Mouse (Mus musculus) adrenal gland, postnatal 14 days (tissue): Measurements from ENCODE around the gene Sfrp4. TPM values are rescaled to one million over a fixed set of nuclear protein-coding genes. Genes with fewer than 3 reads are reported as not detected.
A peak's percentile ranks its signal among the peaks of the same experiment; 100 is the strongest.
"Not testable (repeated sequence)": the region's sequence is repeated elsewhere in the genome, so short reads cannot be mapped to it uniquely, and the experiment has no call there.

Experiments
- DNase-seq: peaks from one replicate; pipeline ENCODE4 v3.0.0; 2021; ENCODE audit warnings: mixed read lengths
- long read RNA-seq, 2 experiments: library from polyadenylated mRNA; stranded (forward); transcript quantifications; one replicate each; pipeline ENCODE4 v2.0.0; 2021
- total RNA-seq: library from RNA; stranded (reverse); gene quantifications from 2 replicates; pipeline ENCODE4 v1.2.3, GENCODE M21; 2021

Gene Sfrp4
- 2.8 and 3.7 TPM in 2 replicates for total RNA-seq
- long read RNA-seq, experiment 1, partial matches to known transcripts, result 0 of 3 reads
- long read RNA-seq, experiment 1, other reads (novel, unspliced or antisense), result 1 of 3 reads
- long read RNA-seq, experiment 2, full-length matches to known transcripts, result 2 of 2 reads
- long read RNA-seq, experiment 2, partial matches to known transcripts, result 0 of 2 reads
- long read RNA-seq, experiment 2, other reads (novel, unspliced or antisense), result 0 of 2 reads

- DNase-seq, result peak; percentile 67
Measured at GRCm38 (mm10) chr13:19622573-19623227, at the start of gene Sfrp4. Sfrp4 (plus strand) TSS chr13:19623104.

GRCm38 (mm10) chr13:19574723-19575122, 48.2 kb upstream of the Sfrp4 start:
- not testable (repeated sequence) for DNase-seq

GRCm38 (mm10) chr13:19575947-19576346, 47.0 kb upstream of the Sfrp4 start:
- DNase-seq, result no peak

GRCm38 (mm10) chr13:19590996-19591759, 31.7 kb upstream of the Sfrp4 start:
- peak; percentile 7 for DNase-seq

- DNase-seq, result no peak
Measured at GRCm38 (mm10) chr13:19595141-19595540, 27.8 kb upstream of the Sfrp4 start.

- peak; percentile 53 for DNase-seq
Measured at GRCm38 (mm10) chr13:19599242-19599641, 23.7 kb upstream of the Sfrp4 start.

- no peak for DNase-seq
Measured at GRCm38 (mm10) chr13:19602531-19602930, 20.4 kb upstream of the Sfrp4 start.

GRCm38 (mm10) chr13:19603719-19604118, 19.2 kb upstream of the Sfrp4 start:
- no peak for DNase-seq

GRCm38 (mm10) chr13:19604916-19605315, 18.0 kb upstream of the Sfrp4 start:
- DNase-seq, result no peak

GRCm38 (mm10) chr13:19608120-19608519, 14.8 kb upstream of the Sfrp4 start:
- no peak for DNase-seq

GRCm38 (mm10) chr13:19612348-19612747, 10.6 kb upstream of the Sfrp4 start:
- DNase-seq, result peak; percentile 16

- DNase-seq, result no peak
Measured at GRCm38 (mm10) chr13:19612963-19613362, 9.9 kb upstream of the Sfrp4 start.

GRCm38 (mm10) chr13:19613426-19613825, 9.5 kb upstream of the Sfrp4 start:
- DNase-seq, result no peak

- DNase-seq, result no peak
Measured at GRCm38 (mm10) chr13:19614311-19614710, 8.6 kb upstream of the Sfrp4 start.

- no peak for DNase-seq
Measured at GRCm38 (mm10) chr13:19618081-19618480, 4.8 kb upstream of the Sfrp4 start.

- no peak for DNase-seq
Measured at GRCm38 (mm10) chr13:19618841-19619215, 4.1 kb upstream of the Sfrp4 start.

GRCm38 (mm10) chr13:19619216-19619927, 3.5 kb upstream of the Sfrp4 start, which contains the start of gene Epdr1:
Epdr1 (minus strand) TSS chr13:19619927.
- DNase-seq, result peak; percentile 83

- peak; percentile 11 for DNase-seq
Measured at GRCm38 (mm10) chr13:19623228-19623905, 463 bp downstream of the Sfrp4 start.

- no peak for DNase-seq
Measured at GRCm38 (mm10) chr13:19624632-19625320, 1.9 kb downstream of the Sfrp4 start.

GRCm38 (mm10) chr13:19626473-19626872, 3.6 kb downstream of the Sfrp4 start:
- no peak for DNase-seq
